Mouse (Mus musculus) fat pad, adult 2 months (tissue): Measurements from ENCODE around the gene Tmeff2.
A peak's percentile ranks its signal among the peaks of the same experiment; 100 is the strongest.

Source experiments
- DNase-seq: peaks from one replicate; pipeline ENCODE4 v3.0.0-alpha.2; 2011; ENCODE audit warnings: low read depth, low spot score; ENCODE audit errors: extremely low read depth

Gene Tmeff2

GRCm38 (mm10) chr1:51101034-51101590 lies 200.7 kb downstream of the Tmeff2 start:
- DNase-seq, result no peak

GRCm38 (mm10) chr1:51104698-51105097 lies 204.3 kb downstream of the Tmeff2 start:
- DNase-seq, result no peak

- no peak for DNase-seq
Measured at GRCm38 (mm10) chr1:51106401-51106920, 206.0 kb downstream of the Tmeff2 start.

- no peak for DNase-seq
Measured at GRCm38 (mm10) chr1:51107299-51107698, 206.9 kb downstream of the Tmeff2 start.

- DNase-seq, result no peak
Measured at GRCm38 (mm10) chr1:51114721-51115120, 214.3 kb downstream of the Tmeff2 start.

- DNase-seq, result no peak
Measured at GRCm38 (mm10) chr1:51115761-51116160, 215.3 kb downstream of the Tmeff2 start.

GRCm38 (mm10) chr1:51117830-51118229 lies 217.4 kb downstream of the Tmeff2 start:
- DNase-seq, result no peak

- DNase-seq, result no peak
Measured at GRCm38 (mm10) chr1:51125671-51126424, 225.4 kb downstream of the Tmeff2 start.

GRCm38 (mm10) chr1:51126425-51126765 lies 225.9 kb downstream of the Tmeff2 start:
- DNase-seq, result no peak

GRCm38 (mm10) chr1:51136792-51137191 lies 236.3 kb downstream of the Tmeff2 start:
- no peak for DNase-seq

- no peak for DNase-seq
Measured at GRCm38 (mm10) chr1:51139605-51140004, 239.2 kb downstream of the Tmeff2 start.

- peak; percentile 81 for DNase-seq
Measured at GRCm38 (mm10) chr1:51141381-51141780, 240.9 kb downstream of the Tmeff2 start.

GRCm38 (mm10) chr1:51142729-51143128 lies 242.3 kb downstream of the Tmeff2 start:
- peak; percentile 87 for DNase-seq

GRCm38 (mm10) chr1:51145693-51146092 lies 245.2 kb downstream of the Tmeff2 start:
- DNase-seq, result no peak

GRCm38 (mm10) chr1:51148481-51149137 lies 248.2 kb downstream of the Tmeff2 start:
- DNase-seq, result no peak

GRCm38 (mm10) chr1:51149488-51149887 lies 249.0 kb downstream of the Tmeff2 start:
- DNase-seq, result no peak

- DNase-seq, result no peak
Measured at GRCm38 (mm10) chr1:51149890-51150289, 249.4 kb downstream of the Tmeff2 start.

GRCm38 (mm10) chr1:51152017-51152416 lies 251.6 kb downstream of the Tmeff2 start:
- DNase-seq, result no peak

GRCm38 (mm10) chr1:51152856-51153255 lies 252.4 kb downstream of the Tmeff2 start:
- DNase-seq, result peak; percentile 62

- no peak for DNase-seq
Measured at GRCm38 (mm10) chr1:51184276-51184675, 283.8 kb downstream of the Tmeff2 start.

GRCm38 (mm10) chr1:51189008-51189407 lies 288.6 kb downstream of the Tmeff2 start:
- no peak for DNase-seq

GRCm38 (mm10) chr1:51191253-51191652 lies 290.8 kb downstream of the Tmeff2 start:
- DNase-seq, result no peak
